Mouse (Mus musculus) MEL (cell line): Measurements from ENCODE around the gene Sdc3. TPM values are rescaled to one million over a fixed set of nuclear protein-coding genes. Genes with fewer than 3 reads are reported as not detected.

ENCODE experiments used
- DNase-seq: peaks from one replicate; pipeline ENCODE4 v3.0.0; 2011; ENCODE audit warnings: low read depth, low spot score
- H3K27ac ChIP-seq: 2 replicates; pipeline ENCODE4 v1.5.1; 2012; ENCODE audit warnings: low read depth, mild to moderate bottlenecking, control low read depth, low read length, moderate library complexity; ENCODE audit not compliant: control insufficient read depth
- H3K27me3 ChIP-seq, 2 experiments: fragments of 150-350 bp in 1 of 2; sonication (generic) in 1 of 2; 2 replicates each; pipeline ENCODE4 v1.6.1; 2012; ENCODE audit warnings: low read length in 2 of 2, mild to moderate bottlenecking in 2 of 2, improper control_type of control experiment in 1 of 2, moderate library complexity in 1 of 2; ENCODE audit not compliant: insufficient read depth in 2 of 2, control insufficient read depth in 1 of 2
- H3K36me3 ChIP-seq, 2 experiments: 2 replicates each; pipeline ENCODE4 v1.6.1; 2012 to 2014; ENCODE audit warnings: low read length in 2 of 2, improper control_type of control experiment in 1 of 2, inconsistent platforms in 1 of 2, mild to moderate bottlenecking in 1 of 2; ENCODE audit not compliant: insufficient read depth in 2 of 2, control insufficient read depth in 1 of 2
- H3K4me1 ChIP-seq, 2 experiments: fragments of 150-350 bp in 1 of 2; sonication (generic) in 1 of 2; 2 replicates each; pipeline ENCODE4 v1.6.1; 2012; ENCODE audit warnings: low read length in 2 of 2, improper control_type of control experiment in 1 of 2, mild to moderate bottlenecking in 1 of 2; ENCODE audit not compliant: insufficient read depth in 2 of 2, control insufficient read depth in 1 of 2
- H3K4me3 ChIP-seq, 2 experiments: fragments of 150-350 bp in 1 of 2; sonication (generic) in 1 of 2; 2 replicates each; pipeline ENCODE4 v1.5.1; 2012; ENCODE audit warnings: low read depth in 2 of 2, low read length in 2 of 2, mild to moderate bottlenecking in 2 of 2, moderate library complexity in 2 of 2, control low read depth in 1 of 2, improper control_type of control experiment in 1 of 2; ENCODE audit not compliant: control insufficient read depth in 1 of 2, insufficient read depth in 1 of 2
- H3K79me2 ChIP-seq: 2 replicates; pipeline ENCODE4 v1.6.1; 2012; ENCODE audit warnings: mild to moderate bottlenecking, low read length, moderate library complexity; ENCODE audit not compliant: control insufficient read depth, poor library complexity, insufficient read depth
- H3K9ac ChIP-seq: 2 replicates; pipeline ENCODE4 v1.6.1; 2012; ENCODE audit warnings: low read depth, mild to moderate bottlenecking, control low read depth, low read length, moderate library complexity; ENCODE audit not compliant: control insufficient read depth, poor library complexity, severe bottlenecking
- H3K9me3 ChIP-seq: fragments of 150-350 bp; sonication (generic); replicated peaks from 2 replicates; pipeline ENCODE4 v1.6.1; 2012; ENCODE audit warnings: mild to moderate bottlenecking, low read length, improper control_type of control experiment, moderate library complexity; ENCODE audit not compliant: insufficient read depth
- CTCF ChIP-seq, 3 experiments: IDR thresholded peaks in 2 of 3; conservative IDR thresholded peaks in 1 of 3; 2 replicates each; pipeline ENCODE4 v1.5.1; 2011 to 2012; ENCODE audit warnings: low read length in 3 of 3, low read depth in 2 of 3, mild to moderate bottlenecking in 2 of 3, improper control_type of control experiment in 1 of 3, inconsistent platforms in 1 of 3, mixed read lengths in 1 of 3, moderate library complexity in 1 of 3; ENCODE audit not compliant: control insufficient read depth in 1 of 3, insufficient read depth in 1 of 3, poor library complexity in 1 of 3, severe bottlenecking in 1 of 3
- E2F4 ChIP-seq: IDR thresholded peaks from 2 replicates; pipeline ENCODE4 v1.6.1; 2011; ENCODE audit warnings: low read depth, low read length, improper control_type of control experiment, borderline replicate concordance
- ELF1 ChIP-seq: IDR thresholded peaks from 2 replicates; pipeline ENCODE4 v1.6.1; 2014; ENCODE audit warnings: low read depth, mild to moderate bottlenecking, inconsistent platforms, low read length, improper control_type of control experiment, moderate library complexity
- GATA1 ChIP-seq: IDR thresholded peaks from 2 replicates; pipeline ENCODE4 v1.6.1; 2011; ENCODE audit warnings: low read depth, low read length, improper control_type of control experiment
- HCFC1 ChIP-seq: IDR thresholded peaks from 2 replicates; pipeline ENCODE4 v1.6.1; 2012; ENCODE audit warnings: low read depth, mild to moderate bottlenecking, inconsistent platforms, low read length, improper control_type of control experiment, moderate library complexity
- JUND ChIP-seq: IDR thresholded peaks from 2 replicates; pipeline ENCODE4 v1.6.1; 2011; ENCODE audit warnings: low read depth, mild to moderate bottlenecking, improper control_type of control experiment, low read length
- MAX ChIP-seq: IDR thresholded peaks from 2 replicates; pipeline ENCODE4 v1.6.1; 2011; ENCODE audit warnings: low read length, improper control_type of control experiment
- MYC ChIP-seq: IDR thresholded peaks from 2 replicates; pipeline ENCODE4 v1.6.1; 2011; ENCODE audit warnings: low read depth, mild to moderate bottlenecking, low read length, improper control_type of control experiment, moderate library complexity
- NRF1 ChIP-seq: IDR thresholded peaks from 2 replicates; pipeline ENCODE4 v1.6.1; 2014; ENCODE audit warnings: low read depth, mild to moderate bottlenecking, inconsistent platforms, low read length, improper control_type of control experiment, moderate library complexity; ENCODE audit not compliant: poor library complexity, insufficient read depth, severe bottlenecking
- POLR2AphosphoS2 ChIP-seq: IDR thresholded peaks from 2 replicates; pipeline ENCODE4 v1.6.1; 2011; ENCODE audit warnings: low read length, improper control_type of control experiment
- POLR2AphosphoS5 ChIP-seq: IDR thresholded peaks from 2 replicates; pipeline ENCODE4 v1.6.1; 2012; ENCODE audit warnings: low read depth, borderline replicate concordance, mild to moderate bottlenecking, inconsistent platforms, low read length, moderate library complexity, mixed read lengths
- SMC3 ChIP-seq: IDR thresholded peaks from 2 replicates; pipeline ENCODE4 v1.6.1; 2011; ENCODE audit warnings: low read depth, low read length, improper control_type of control experiment
- TBP ChIP-seq: IDR thresholded peaks from 2 replicates; pipeline ENCODE4 v1.8.0; 2011; ENCODE audit warnings: low read depth, low read length, improper control_type of control experiment
- TCF12 ChIP-seq: IDR thresholded peaks from 2 replicates; pipeline ENCODE4 v1.6.1; 2014; ENCODE audit warnings: low read depth, mild to moderate bottlenecking, inconsistent platforms, low read length, improper control_type of control experiment, moderate library complexity
- UBTF ChIP-seq: IDR thresholded peaks from 2 replicates; pipeline ENCODE4 v1.6.1; 2012; ENCODE audit warnings: low read depth, mild to moderate bottlenecking, inconsistent platforms, low read length, improper control_type of control experiment, moderate library complexity, borderline replicate concordance; ENCODE audit not compliant: insufficient read depth
- ZC3H11A ChIP-seq: IDR thresholded peaks from 2 replicates; pipeline ENCODE4 v1.6.1; 2012; ENCODE audit warnings: low read depth, mild to moderate bottlenecking, inconsistent platforms, low read length, improper control_type of control experiment
- polyA plus RNA-seq, 2 experiments: library from polyadenylated mRNA; stranded (reverse) in 1 of 2; unstranded in 1 of 2; fragments of >175 nt in 1 of 2; fragments of >200 nt in 1 of 2; gene quantifications; 2 replicates each; pipeline versions ENCODE4 v1.2.1 to v1.2.4; 2012; ENCODE audit warnings: low replicate concordance in 2 of 2, low read depth in 1 of 2; ENCODE audit not compliant: insufficient read length in 2 of 2, insufficient read depth in 1 of 2, missing spikeins in 1 of 2
- total RNA-seq: library from RNA; depleted of rRNA; stranded (reverse); fragments of 300-350 nt; gene quantifications from 2 replicates; pipeline ENCODE4 v1.2.3, GENCODE M21; 2012

Sdc3 gene
- total and polyA plus RNA-seq, 3 experiments, result 0.46 to 6.7 TPM; not detected in 1

GRCm38 (mm10) chr4:130753755-130754154 lies 38.6 kb upstream of the Sdc3 start:
- no peak for DNase-seq
- H3K9me3 ChIP-seq, result no peaks in the 10 kb centered on the region
- H3K27me3 ChIP-seq, result no peaks in the 10 kb centered on the region
- H3K27ac ChIP-seq, result no peak overlapping the region
- H3K4me3 ChIP-seq, result no peak overlapping the region
- peaks cover 2% of the 10 kb centered on the region; the same call in 1 of the 2 replicates for H3K79me2 ChIP-seq
- no peaks in the 10 kb centered on the region for H3K4me1 ChIP-seq
- no peak overlapping the region for H3K9ac ChIP-seq
- peaks cover 0 to 44% of the 10 kb centered on the region in 2 experiments; a peak in 2 of 4 replicates for H3K36me3 ChIP-seq
- no peak for TF ChIP-seq MAX
- no peak for TF ChIP-seq SMC3
- no peak for TF ChIP-seq POLR2AphosphoS5
- TF ChIP-seq JUND, result no peak
- no peak for TF ChIP-seq POLR2AphosphoS2
- TF ChIP-seq ELF1, result no peak
- no peak for TF ChIP-seq CTCF (IDR thresholded peaks at IDR 0.05 in 2 of 3, conservative IDR thresholded peaks at IDR 0.05 in 1 of 3; ENCODE audit: control insufficient read depth in 1 of 3, insufficient read depth in 1 of 3, low read depth in 2 of 3, low read length in 3 of 3, poor library complexity in 1 of 3, severe bottlenecking in 1 of 3)
- no peak for TF ChIP-seq ZC3H11A
- TF ChIP-seq TCF12, result no peak
- no peak for TF ChIP-seq HCFC1
- no peak for TF ChIP-seq NRF1
- TF ChIP-seq GATA1, result no peak

GRCm38 (mm10) chr4:130754776-130755175 lies 37.6 kb upstream of the Sdc3 start:
- Histone ChIP-seq H3K79me2 (peaks cover 5% of the 10 kb centered on the region; the same call in 1 of the 2 replicates), H3K9ac (no peak overlapping the region), H3K4me3 (no peak overlapping the region), H3K4me1 (no peaks in the 10 kb centered on the region), H3K27ac (no peak overlapping the region), H3K36me3 (peaks cover 0 to 41% of the 10 kb centered on the region in 2 experiments; a peak in 2 of 4 replicates), H3K27me3 (no peaks in the 10 kb centered on the region), H3K9me3 (no peaks in the 10 kb centered on the region)
- TF ChIP-seq ZC3H11A (no peak), POLR2AphosphoS2 (no peak), UBTF (no peak), TBP (no peak), E2F4 (no peak), TCF12 (no peak), MYC (no peak), SMC3 (no peak), GATA1 (no peak)
- DNase-seq, result no peak
